Mouse (Mus musculus): Measurements from ENCODE around the gene Mtr.

DNA sequence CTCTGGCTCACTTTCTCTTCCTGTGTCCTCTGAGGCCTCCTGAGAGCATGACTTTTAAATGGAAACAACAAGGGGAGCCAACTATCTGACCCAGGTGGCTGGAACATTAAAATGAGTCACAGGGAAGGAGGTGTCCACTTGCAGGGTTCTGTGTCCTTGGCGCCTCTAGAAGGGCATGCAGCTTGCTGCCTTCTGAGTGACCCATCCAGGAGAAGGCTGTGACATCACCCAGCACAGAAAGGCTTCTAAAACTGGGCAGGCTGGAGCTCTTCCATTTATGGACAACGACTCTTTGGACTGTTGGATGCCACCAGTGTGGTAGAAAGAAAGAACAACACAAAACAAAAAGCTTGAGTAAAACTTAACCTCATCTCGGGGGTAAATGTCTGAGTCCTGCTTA lies 25.9 kb upstream of the Mtr start:
- TF ChIP-seq CTCF (IDR thresholded peaks at IDR 0.05; ENCODE audit: low read depth) (no peak), EP300 (IDR thresholded peaks at IDR 0.05; ENCODE audit: low read depth) (no peak)
